Mouse (Mus musculus): Measurements from ENCODE around the gene Efna3.

Efna3 gene

DNA sequence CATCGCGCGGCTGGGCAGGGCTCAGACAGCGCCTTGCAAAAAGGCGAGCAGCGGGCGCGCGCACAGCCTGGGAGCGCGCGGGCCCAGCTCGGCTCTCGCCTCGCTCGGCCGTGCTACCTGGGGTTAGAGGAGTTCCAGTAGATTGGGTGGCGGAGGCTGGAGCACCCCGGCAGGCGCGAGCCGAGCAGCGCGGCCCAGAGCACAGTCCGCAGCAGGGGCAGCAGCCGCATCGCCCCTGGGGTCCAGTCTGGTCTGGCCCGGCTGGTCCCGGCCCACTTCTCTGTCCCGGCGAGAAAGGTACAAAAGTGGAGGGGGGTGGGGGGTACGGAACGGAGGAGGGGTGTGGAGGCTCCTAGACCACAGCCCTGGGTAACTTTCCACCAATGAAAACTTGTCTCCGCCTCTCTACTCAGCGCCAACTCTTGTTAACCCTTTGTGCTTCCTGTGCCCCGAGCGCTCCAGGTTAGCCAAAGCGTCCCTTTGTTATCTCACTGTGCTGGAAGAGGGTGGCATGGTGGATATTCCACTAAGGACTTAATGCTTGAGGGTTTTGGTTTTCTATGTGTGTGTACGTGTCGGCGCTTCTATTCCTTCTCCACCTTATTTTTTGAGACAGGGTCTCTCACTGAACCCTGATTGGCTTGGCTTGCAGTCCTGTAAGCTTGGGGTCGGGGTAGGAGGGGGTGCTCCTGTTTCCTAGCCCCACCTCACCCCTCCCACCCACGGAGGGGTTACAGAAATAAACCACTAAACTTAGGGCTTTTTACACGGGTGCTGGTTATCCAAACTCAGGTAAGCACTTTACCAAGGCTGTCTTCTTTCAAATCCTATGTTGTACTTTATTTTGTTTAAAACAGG is 15.2 kb upstream of the Efna3 start, which contains the start of gene Efna4:
Efna4 (minus strand) TSS at position 308 of the 858 bp plus-strand sequence.
- no peak for DNase-seq

DNA sequence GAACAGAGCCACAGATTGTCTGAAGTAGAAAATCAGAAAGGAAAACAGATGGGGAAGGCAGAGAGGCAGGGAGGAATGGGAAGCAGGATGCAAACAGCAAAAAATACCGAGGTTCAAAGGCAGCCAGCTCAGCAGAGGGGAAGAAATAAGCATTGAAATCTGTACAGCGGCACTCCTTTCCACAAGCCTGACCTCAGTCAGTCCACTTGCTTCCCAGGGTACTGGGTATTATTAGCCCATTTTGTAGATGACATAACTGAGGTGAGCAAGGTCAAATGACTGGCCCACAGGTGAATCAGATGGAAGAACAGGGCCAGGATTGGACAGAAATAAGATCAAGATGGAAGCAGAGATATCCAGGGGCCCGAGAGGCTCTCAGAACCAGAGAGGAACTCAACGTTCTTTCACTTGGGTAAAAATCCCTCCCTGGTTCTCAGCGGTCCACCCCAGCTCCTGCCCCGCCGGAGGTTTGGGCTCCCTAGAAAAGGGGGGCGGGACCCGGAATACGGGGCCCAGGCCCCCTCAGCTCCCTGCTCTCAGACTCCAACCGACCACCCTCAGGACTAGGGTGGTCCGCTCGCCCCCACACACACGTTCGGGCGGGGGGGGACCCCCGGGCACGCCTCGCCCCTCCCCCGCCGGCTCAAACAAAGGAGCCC is 14.4 kb upstream of the Efna3 start:
- no peak for DNase-seq

- DNase-seq, result no peak
Observed at GRCm38 (mm10) chr3:89336529-89336928, 13.8 kb upstream of the Efna3 start.

DNA sequence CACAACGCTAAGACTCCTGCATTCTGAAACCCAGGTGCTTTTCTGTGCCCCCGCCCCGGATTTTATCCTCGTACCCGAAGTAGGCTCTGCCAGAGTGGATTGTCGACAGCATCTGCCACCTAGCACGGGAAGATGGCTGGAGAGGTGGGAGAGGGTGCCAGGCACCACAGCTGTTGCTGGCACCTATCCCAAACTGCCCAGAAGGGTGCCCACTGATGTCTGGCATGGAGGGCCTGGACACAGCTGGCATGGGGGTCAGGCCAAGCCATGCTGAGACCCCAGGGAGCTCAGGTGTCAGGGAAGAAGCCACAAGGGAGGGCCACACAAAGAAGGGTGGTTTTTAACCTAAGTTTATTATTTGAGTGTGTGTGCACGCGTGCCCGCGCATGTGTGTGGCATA is 10.3 kb upstream of the Efna3 start:
- DNase-seq, result no peak

DNA sequence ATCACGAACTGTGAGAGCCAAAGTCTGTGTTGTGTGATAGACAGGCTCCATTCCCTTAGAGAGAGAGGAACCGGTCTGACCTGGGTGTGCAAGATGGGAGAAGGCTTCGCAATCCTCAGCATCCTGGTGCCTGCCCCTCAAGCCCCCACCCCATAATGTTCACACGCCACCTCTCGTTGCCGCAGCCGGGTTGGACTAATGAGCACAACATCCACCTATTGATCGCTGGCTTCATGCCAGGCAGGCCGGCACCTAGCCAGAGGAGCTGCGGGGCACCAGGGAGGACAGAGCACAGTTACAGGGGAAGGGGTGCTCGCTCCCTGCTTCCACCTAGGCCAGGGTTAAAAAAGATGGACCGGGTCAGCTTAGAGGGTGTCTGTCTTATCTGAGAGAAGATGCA is 9.7 kb upstream of the Efna3 start:
- DNase-seq, result no peak

GRCm38 (mm10) chr3:89332013-89332412 is 9.2 kb upstream of the Efna3 start:
- DNase-seq, result no peak

GRCm38 (mm10) chr3:89331561-89331960 is 8.8 kb upstream of the Efna3 start:
- DNase-seq, result no peak

DNA sequence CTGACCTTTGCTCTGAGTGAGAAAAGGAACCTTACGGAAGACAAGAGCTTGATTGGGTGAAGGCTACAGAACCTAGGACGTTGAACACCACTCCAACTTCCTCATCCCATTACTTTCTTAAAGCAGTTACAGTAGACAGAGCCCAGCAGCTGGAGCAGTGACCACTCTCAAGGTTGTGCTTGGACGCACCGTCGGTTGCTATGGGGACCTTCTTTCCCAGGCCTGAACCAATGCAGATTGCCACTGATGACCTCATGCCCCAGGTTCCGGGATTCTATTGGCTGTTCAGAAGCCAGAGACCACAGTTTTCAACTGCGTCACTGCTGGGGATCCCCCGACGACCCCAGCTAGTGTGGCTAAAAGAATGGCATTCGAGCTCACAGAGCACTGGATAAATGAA is 8.2 kb upstream of the Efna3 start:
- DNase-seq, result no peak

DNA sequence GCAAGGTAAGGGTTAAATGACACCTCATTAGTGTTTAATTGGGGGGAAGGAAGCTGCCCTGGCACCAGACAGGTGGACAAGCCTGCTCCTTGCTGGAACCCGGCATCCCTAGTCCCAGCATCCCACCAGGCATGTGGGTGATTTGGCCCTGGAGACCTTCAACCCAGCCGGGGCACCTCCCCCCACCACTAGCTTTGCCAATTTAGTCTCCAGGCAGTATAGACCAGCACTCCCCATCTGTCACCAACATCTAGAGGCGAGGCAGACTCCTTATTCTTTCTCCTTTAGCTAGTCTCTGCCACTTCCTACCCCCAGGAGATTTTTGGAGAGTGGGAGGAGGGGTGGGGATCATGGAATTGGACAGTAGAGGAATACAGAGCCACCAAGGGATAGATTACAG is 7.6 kb upstream of the Efna3 start:
- no peak for DNase-seq

- DNase-seq, result no peak
Observed at GRCm38 (mm10) chr3:89328623-89329022, 5.9 kb upstream of the Efna3 start.

DNA sequence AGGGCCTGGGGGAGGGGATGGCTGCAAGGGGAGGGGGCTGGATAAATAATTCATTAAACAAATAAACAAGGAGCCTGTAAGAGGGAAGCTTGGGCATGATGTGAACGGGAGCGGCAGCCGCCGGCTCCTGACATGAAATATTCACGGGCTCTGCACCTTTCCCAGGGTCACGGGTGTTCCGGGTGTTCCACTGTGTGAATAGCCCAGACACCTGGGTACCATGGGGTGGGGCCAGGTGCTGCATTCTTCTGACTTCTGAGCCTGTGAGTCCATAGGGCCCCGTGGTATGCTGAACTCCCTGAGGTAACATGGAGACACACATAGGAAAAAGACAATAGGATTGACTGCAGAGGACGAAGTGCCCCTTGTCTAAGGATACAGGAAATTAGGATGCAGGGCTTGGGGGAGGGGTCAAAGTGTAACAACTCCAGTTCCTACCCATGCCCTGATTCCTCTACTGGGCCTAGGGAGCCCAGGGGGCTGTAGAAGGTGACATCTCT is 4.7 kb upstream of the Efna3 start:
- no peak for DNase-seq

DNA sequence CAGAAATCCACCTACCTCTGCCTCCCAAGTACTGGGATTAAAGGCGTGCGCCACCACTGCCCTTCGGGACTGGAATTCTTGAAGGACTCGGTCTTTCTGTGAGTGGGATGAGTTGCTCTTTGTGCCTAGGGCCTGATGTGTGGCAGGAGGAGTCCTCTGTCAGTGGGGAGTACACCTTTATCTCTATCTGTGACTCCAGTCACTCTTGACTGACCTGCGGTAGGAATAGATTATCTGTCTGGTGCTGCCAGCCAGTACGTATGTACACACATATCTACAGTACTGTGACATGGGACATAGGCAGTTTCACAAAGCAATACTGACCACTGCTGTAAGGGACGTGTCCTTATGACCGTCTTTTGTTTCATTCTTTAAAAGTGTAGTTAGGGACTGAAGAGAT is 3.1 kb upstream of the Efna3 start:
- no peak for DNase-seq

DNA sequence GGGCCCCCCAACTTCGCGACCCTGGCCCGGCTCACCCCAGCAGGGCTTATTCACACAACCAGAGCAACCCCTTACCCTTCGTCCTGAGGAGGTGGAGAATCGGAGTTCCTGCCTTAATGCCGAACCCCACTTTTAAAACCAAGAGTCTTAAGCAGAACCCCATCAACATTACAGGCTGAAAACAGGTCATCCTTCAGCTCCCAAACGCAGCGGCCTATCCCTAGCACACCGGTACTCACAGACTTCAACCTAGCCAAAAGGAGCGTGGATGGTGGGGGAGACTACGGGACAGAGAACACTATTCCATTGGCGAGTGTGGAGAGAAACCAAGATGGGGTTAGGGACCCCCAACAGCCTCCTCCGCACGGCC is 649 bp downstream of the Efna3 start:
- DNase-seq, result no peak

- DNase-seq, result no peak
Observed at GRCm38 (mm10) chr3:89321183-89322130, 1.3 kb downstream of the Efna3 start.

DNA sequence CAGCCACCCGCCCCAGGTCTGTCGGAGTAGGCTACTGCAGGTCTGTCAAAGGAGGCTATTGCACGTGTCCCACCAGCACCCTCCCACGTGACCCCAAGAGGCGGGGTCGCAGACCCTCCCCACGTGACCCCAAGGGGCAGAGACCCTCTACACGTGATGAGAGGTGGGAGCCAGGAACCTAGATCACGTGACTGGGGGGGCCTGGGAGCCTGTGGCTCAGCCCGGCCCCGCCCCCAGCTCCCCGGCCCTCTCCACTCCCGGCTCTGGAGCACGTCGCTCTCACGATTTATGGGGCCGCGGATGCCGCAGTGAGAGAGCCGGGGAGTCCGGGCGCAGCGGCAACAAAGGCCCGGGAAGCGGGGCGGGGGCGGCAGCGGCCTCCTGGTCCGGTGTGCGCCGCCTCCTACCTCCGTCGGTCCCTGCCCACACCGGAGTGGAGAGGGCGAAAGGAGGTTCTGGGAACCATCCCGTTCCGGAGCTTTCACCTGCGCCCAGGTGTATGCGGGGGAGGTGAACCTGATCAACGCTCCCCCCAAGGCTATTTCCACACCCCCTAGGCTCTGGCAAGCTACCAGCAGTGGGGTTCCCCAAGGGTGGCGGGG is 2.1 kb downstream of the Efna3 start:
- DNase-seq, result no peak

DNA sequence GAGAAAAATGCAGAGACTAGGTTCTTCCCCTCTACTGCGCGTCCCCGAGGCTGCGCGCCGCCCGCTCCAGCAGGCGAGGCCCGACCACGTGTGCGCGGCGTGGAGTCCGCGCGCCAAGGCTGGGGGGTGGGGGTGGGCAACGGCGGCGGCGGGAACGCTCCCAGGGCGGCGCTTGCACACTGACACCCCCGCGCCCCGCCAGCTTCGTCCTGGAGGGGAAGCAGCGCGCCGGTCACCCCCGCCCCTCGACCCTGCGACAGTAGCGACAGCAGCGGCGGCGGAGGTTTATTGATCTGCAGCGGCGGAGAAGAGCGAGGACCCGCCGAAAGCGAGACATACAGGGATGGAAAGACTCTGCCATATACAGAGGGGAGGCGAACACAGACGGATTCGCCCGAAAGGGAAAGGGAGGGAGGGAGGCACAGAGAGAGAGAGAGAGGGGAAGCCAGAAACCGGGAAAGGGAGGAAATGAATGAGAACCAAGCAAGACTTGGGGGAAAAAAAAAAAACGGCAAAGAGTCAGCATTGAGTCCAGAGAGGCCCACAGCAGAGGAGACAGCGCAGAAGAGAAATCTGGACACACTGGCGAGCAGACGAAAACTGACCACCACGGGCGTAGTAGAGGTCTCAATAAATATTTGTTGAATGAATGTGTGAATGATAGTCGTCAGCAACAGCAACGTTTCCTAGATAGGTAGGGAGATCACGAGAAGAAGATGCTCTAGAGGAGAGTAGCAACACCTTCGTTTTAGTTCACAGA is 3.0 kb downstream of the Efna3 start:
- DNase-seq, result no peak

DNA sequence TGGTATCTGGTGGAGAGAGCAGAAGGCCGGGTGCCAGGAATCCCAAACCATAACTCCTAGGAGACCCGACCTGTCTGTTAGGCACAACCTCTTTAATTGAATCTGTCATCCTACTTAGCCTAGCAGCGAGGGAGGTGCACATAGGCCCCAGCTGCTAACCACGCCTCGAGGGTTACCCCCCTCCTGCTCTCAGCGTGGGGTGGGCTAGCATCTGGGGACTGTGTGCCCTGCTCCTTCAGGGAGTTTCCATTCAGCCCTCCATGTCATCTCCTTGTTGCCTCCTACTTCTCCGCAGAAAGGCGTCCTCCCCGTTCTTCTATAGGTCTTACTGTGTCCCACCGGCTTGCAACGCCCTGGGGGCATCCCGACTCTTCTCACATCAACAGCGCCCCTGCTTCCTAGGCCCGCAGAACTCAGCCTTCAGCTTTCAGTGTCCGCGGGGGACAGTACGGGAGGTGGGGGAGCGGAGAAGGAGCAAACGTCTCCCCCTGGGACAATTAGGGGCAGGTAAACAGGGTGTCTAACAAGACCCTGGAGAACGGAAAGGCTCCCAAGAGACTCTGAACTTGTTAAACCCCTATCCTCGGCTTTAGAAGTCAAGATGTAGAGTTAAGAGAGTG is 3.7 kb downstream of the Efna3 start:
- no peak for DNase-seq

- DNase-seq, result no peak
Observed at GRCm38 (mm10) chr3:89318316-89318715, 4.4 kb downstream of the Efna3 start.

- no peak for DNase-seq
Observed at GRCm38 (mm10) chr3:89317246-89317645, 5.5 kb downstream of the Efna3 start.

DNA sequence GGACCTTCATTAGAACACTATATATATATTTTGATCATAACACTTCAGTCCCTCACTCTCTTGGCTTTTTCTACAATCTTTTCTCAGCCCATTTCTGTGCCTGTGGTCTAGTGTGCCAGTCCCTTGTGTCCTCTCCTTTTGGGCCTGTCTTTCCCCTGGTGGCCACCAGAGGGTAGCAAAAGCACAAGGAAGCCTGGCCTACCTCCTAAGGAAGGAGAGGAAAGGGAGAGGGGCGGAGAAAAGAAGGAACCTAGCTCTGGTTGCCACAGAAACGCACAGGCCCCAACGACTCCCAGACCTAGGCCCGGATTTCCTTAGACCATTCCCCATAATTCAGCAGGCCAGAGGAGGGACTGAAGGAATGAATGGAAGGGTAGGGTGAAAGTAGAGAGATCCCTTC is 5.9 kb downstream of the Efna3 start:
- peak; percentile 78 for DNase-seq
